Mouse (Mus musculus) heart, adult 2 months (tissue): ENCODE data around the gene Dusp9.

Experiments used
- CTCF ChIP-seq: fragments of 200-600 bp; IDR thresholded peaks from 2 replicates; pipeline ENCODE4 v1.8.1; 2022; ENCODE audit warnings: antibody characterized with exemption, mild to moderate bottlenecking, moderate library complexity
- POLR2A ChIP-seq: fragments of 200-500 bp; IDR thresholded peaks from 2 replicates; pipeline ENCODE4 v1.6.1; 2011; ENCODE audit warnings: mild to moderate bottlenecking, low read depth, low read length, control low read depth; ENCODE audit not compliant: insufficient read depth

- TF ChIP-seq CTCF (no peak), POLR2A (no peak)
Observed at GRCm38 (mm10) chrX:73594451-73595121, 44.6 kb upstream of the Dusp9 start.
